Mouse (Mus musculus) hindlimb bud, embryonic 11.5 days (tissue): ENCODE data around the gene Cntrob.

Experiments used
- DNase-seq: peaks from one replicate; pipeline ENCODE4 v3.0.0-alpha.2; 2012; ENCODE audit warnings: low read depth, low spot score; ENCODE audit errors: extremely low spot score

Cntrob gene

GRCm38 (mm10) chr11:69323667-69324111 is at the start of gene Cntrob, which contains the start of gene Trappc1:
Gene Cntrob, minus strand, starts transcription at chr11:69323775.
Gene Trappc1, plus strand, starts transcription at chr11:69323980.
- DNase-seq: peak; percentile 89

- no peak for DNase-seq
Observed at GRCm38 (mm10) chr11:69372780-69373170, 49.2 kb upstream of the Cntrob start.

GRCm38 (mm10) chr11:69372056-69372779 is 48.6 kb upstream of the Cntrob start:
- DNase-seq: no peak

GRCm38 (mm10) chr11:69371601-69372000 is 48.0 kb upstream of the Cntrob start:
- DNase-seq: no peak

GRCm38 (mm10) chr11:69370817-69371215 is 47.2 kb upstream of the Cntrob start:
- DNase-seq: no peak

GRCm38 (mm10) chr11:69369990-69370816 is 46.6 kb upstream of the Cntrob start:
- no peak for DNase-seq

- no peak for DNase-seq
Observed at GRCm38 (mm10) chr11:69369215-69369989, 45.8 kb upstream of the Cntrob start, which contains the start of gene Chd3. Gene Chd3, minus strand, starts transcription at chr11:69369406.

- DNase-seq: no peak
Observed at GRCm38 (mm10) chr11:69368356-69369214, 45.0 kb upstream of the Cntrob start.

- no peak for DNase-seq
Observed at GRCm38 (mm10) chr11:69367616-69368355, 44.2 kb upstream of the Cntrob start.

- DNase-seq: peak; percentile 69
Observed at GRCm38 (mm10) chr11:69366855-69367615, 43.5 kb upstream of the Cntrob start.

GRCm38 (mm10) chr11:69366157-69366854 is 42.7 kb upstream of the Cntrob start:
- peak; percentile 91 for DNase-seq

- no peak for DNase-seq
Observed at GRCm38 (mm10) chr11:69365722-69366121, 42.1 kb upstream of the Cntrob start.

GRCm38 (mm10) chr11:69364910-69365309 is 41.3 kb upstream of the Cntrob start:
- DNase-seq: no peak

GRCm38 (mm10) chr11:69364376-69364775 is 40.8 kb upstream of the Cntrob start:
- no peak for DNase-seq

- DNase-seq: no peak
Observed at GRCm38 (mm10) chr11:69362479-69362878, 38.9 kb upstream of the Cntrob start.

- no peak for DNase-seq
Observed at GRCm38 (mm10) chr11:69362021-69362420, 38.4 kb upstream of the Cntrob start.

- no peak for DNase-seq
Observed at GRCm38 (mm10) chr11:69357690-69358089, 34.1 kb upstream of the Cntrob start.

GRCm38 (mm10) chr11:69356544-69356943 is 33.0 kb upstream of the Cntrob start:
- DNase-seq: no peak
